In genomic region chr3:86206556-86206955, GRCm38 (mm10) we compare ENCODE assay signal across 10 mouse cellular contexts.
"Had no signal": no experiment of that assay in that cellular context is flagged by ENCODE, and none has a peak within 500 bp of the region (broad histone marks: within the 10 kb centered on the region; RNA-seq: fewer than 3 reads in every experiment).

No protein-coding gene starts in this region.

- DNase-seq: kidney, adult 18-20 months; kidney, postnatal 25 days; lung, adult 2 months; retina, postnatal 1 day; right cerebral cortex, postnatal 14 days had no signal

- H3K36me3 ChIP-seq: kidney, embryonic 15.5 days; limb, embryonic 10.5 days; liver, embryonic 15.5 days; midbrain, embryonic 13.5 days had no signal

- ATAC-seq: lung, postnatal 0 days; midbrain, embryonic 13.5 days had no signal

- H3K27me3 ChIP-seq: kidney, embryonic 15.5 days; liver, embryonic 15.5 days; midbrain, embryonic 13.5 days had no signal
